Mouse (Mus musculus) lung, postnatal 0 days (tissue): ENCODE data around the gene Lrp11. TPM values are rescaled to one million over a fixed set of nuclear protein-coding genes. Genes with fewer than 3 reads are reported as not detected.
"Not testable (repeated sequence)": the region's sequence is repeated elsewhere in the genome, so short reads cannot be mapped to it uniquely, and the experiment has no call there.

ENCODE experiments used
- ATAC-seq: fragments of 200-750 bp; cut with Nextera tagmentation; 2 replicates; pipeline ENCODE4 v1.8.0; 2017; ENCODE audit warnings: moderate library complexity
- DNase-seq: peaks from one replicate; pipeline ENCODE4 v3.0.0-alpha.2; 2016; ENCODE audit warnings: low spot score
- H3K27ac ChIP-seq: fragments of 300-500 bp; sonication (generic); 2 replicates; pipeline ENCODE4 v1.5.1; 2014; ENCODE audit warnings: antibody characterized with exemption, mild to moderate bottlenecking, low read length, mixed read lengths
- H3K27me3 ChIP-seq: fragments of 300-500 bp; sonication (generic); replicated peaks from 2 replicates; pipeline ENCODE4 v1.6.1; 2014; ENCODE audit warnings: low read length, mixed read lengths; ENCODE audit not compliant: insufficient read depth
- H3K36me3 ChIP-seq: fragments of 300-500 bp; sonication (generic); 2 replicates; pipeline ENCODE4 v1.6.1; 2014; ENCODE audit warnings: low read length, mixed read lengths; ENCODE audit not compliant: insufficient read depth
- H3K4me1 ChIP-seq: fragments of 300-500 bp; sonication (generic); 2 replicates; pipeline ENCODE4 v1.6.1; 2014; ENCODE audit warnings: antibody characterized with exemption, low read depth, low read length, mixed read lengths; ENCODE audit not compliant: insufficient read depth
- H3K4me2 ChIP-seq: fragments of 300-500 bp; sonication (generic); replicated peaks from 2 replicates; pipeline ENCODE4 v1.6.1; 2014; ENCODE audit warnings: low read depth, mild to moderate bottlenecking, low read length, moderate library complexity, mixed read lengths
- H3K4me3 ChIP-seq: fragments of 300-500 bp; sonication (generic); 2 replicates; pipeline ENCODE4 v1.5.1; 2014; ENCODE audit warnings: low read depth, low read length
- H3K9ac ChIP-seq: fragments of 300-500 bp; sonication (generic); replicated peaks from 2 replicates; pipeline ENCODE4 v1.6.1; 2014; ENCODE audit warnings: low read depth, mild to moderate bottlenecking
- H3K9me3 ChIP-seq: fragments of 300-500 bp; sonication (generic); 2 replicates; pipeline ENCODE4 v1.6.1; 2016; ENCODE audit warnings: low read length, mixed read lengths
- CTCF ChIP-seq: IDR thresholded peaks from 2 replicates; pipeline ENCODE4 v1.5.1; 2016; ENCODE audit warnings: antibody characterized with exemption, mild to moderate bottlenecking
- EP300 ChIP-seq: IDR thresholded peaks from 2 replicates; pipeline ENCODE4 v1.6.1; 2016; ENCODE audit warnings: antibody characterized with exemption, mild to moderate bottlenecking, control low read depth
- WGBS: fragments of 180-500 bp; shearing (Covaris S2); extraction: QIAGEN DNeasy Blood & Tissue Kit; methylation state at CpG from one replicate; pipeline ENCODE4 v1.1.7; 2014; 5-methylcytosine and 5-hydroxymethylcytosine counted together
- polyA plus RNA-seq: library from polyadenylated mRNA; unstranded; fragments of >200 nt; fragmentation: Nextera tagmentation; extraction: Ambion mirVana; gene quantifications from 2 replicates; pipeline ENCODE4 v1.2.1, GENCODE M21; 2015

Gene Lrp11
- polyA plus RNA-seq, 1 experiment from 2014 or later, result 1.8 TPM

GRCm38 (mm10) chr10:7606437-7606836 is 16.8 kb downstream of the Lrp11 start:
- 56% methylated on average over 2 of the region's 2 CpGs for WGBS
- TF ChIP-seq EP300 (no peak), CTCF (no peak)
- no peak overlapping the region for H3K9ac ChIP-seq
- no peak for ATAC-seq
- no peak for DNase-seq
- no peak overlapping the region for H3K27ac ChIP-seq
- no peaks in the 10 kb centered on the region for H3K4me1 ChIP-seq
- H3K4me2 ChIP-seq, result no peak overlapping the region
- no peak overlapping the region for H3K4me3 ChIP-seq
- no peaks in the 10 kb centered on the region for H3K9me3 ChIP-seq
- H3K27me3 ChIP-seq, result no peaks in the 10 kb centered on the region
- no peaks in the 10 kb centered on the region for H3K36me3 ChIP-seq

- Histone ChIP-seq H3K27me3 (no peaks in the 10 kb centered on the region), H3K9ac (no peak overlapping the region), H3K4me1 (no peaks in the 10 kb centered on the region), H3K9me3 (no peaks in the 10 kb centered on the region), H3K36me3 (no peaks in the 10 kb centered on the region), H3K27ac (no peak overlapping the region), H3K4me2 (no peak overlapping the region), H3K4me3 (no peak overlapping the region)
- DNase-seq (no peak), ATAC-seq (no peak)
- TF ChIP-seq CTCF (no peak), EP300 (no peak)
- WGBS, result 86% methylated on average over 17 of the region's 17 CpGs
These were observed 19.0 kb downstream of the Lrp11 start for GRCm38 (mm10) chr10:7608611-7609010.

GRCm38 (mm10) chr10:7611647-7612046 is 22.0 kb downstream of the Lrp11 start:
- no peak overlapping the region for H3K4me2 ChIP-seq
- ATAC-seq (no peak), DNase-seq (no peak)
- WGBS, result 71% methylated on average over 6 of the region's 6 CpGs
- TF ChIP-seq EP300 (no peak), CTCF (no peak)
- H3K9ac ChIP-seq, result no peak overlapping the region
- no peaks in the 10 kb centered on the region for H3K9me3 ChIP-seq
- no peak overlapping the region for H3K27ac ChIP-seq
- H3K36me3 ChIP-seq, result no peaks in the 10 kb centered on the region
- no peaks in the 10 kb centered on the region for H3K27me3 ChIP-seq
- no peaks in the 10 kb centered on the region for H3K4me1 ChIP-seq
- H3K4me3 ChIP-seq, result no peak overlapping the region

DNA sequence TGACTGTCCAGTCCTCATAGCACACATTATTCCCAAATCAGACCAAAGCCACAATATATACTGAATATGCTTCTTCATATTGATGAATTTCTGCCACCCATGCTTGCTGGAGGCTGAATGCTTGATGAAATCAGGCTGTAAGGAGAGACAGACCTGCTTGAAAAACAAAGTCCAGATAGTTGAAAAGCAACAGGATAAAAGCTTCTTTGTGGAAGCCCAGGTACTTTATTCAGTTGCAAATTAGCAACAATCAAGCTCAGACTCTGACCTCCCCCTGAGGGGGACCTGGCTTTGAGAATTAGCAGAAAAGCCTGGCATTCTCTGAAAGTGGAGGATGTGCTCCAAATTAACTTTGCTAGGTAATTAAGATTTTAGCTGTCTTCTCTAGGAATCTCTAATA is 22.6 kb downstream of the Lrp11 start:
- not testable (repeated sequence) for DNase-seq, H3K27ac ChIP-seq, H3K4me3 ChIP-seq, H3K9me3 ChIP-seq, H3K36me3 ChIP-seq, H3K4me2 ChIP-seq, ATAC-seq, H3K4me1 ChIP-seq, H3K9ac ChIP-seq, H3K27me3 ChIP-seq

GRCm38 (mm10) chr10:7614834-7615233 is 25.2 kb downstream of the Lrp11 start:
- Histone ChIP-seq H3K9me3 (no peaks in the 10 kb centered on the region), H3K27me3 (no peaks in the 10 kb centered on the region), H3K36me3 (no peaks in the 10 kb centered on the region), H3K27ac (no peak overlapping the region), H3K4me1 (no peaks in the 10 kb centered on the region), H3K4me3 (no peak overlapping the region), H3K9ac (no peak overlapping the region), H3K4me2 (no peak overlapping the region)
- DNase-seq (no peak), ATAC-seq (no peak)
- TF ChIP-seq EP300 (no peak), CTCF (no peak)
- WGBS, result 93% methylated on average over 8 of the region's 8 CpGs

- H3K27ac ChIP-seq, H3K9ac ChIP-seq, H3K36me3 ChIP-seq, H3K27me3 ChIP-seq, H3K4me3 ChIP-seq, ATAC-seq, H3K9me3 ChIP-seq, DNase-seq, H3K4me2 ChIP-seq, H3K4me1 ChIP-seq: not testable (repeated sequence)
- 88% methylated on average over 9 of the region's 11 CpGs for WGBS
These were observed 27.5 kb downstream of the Lrp11 start for GRCm38 (mm10) chr10:7617146-7617545.

DNA sequence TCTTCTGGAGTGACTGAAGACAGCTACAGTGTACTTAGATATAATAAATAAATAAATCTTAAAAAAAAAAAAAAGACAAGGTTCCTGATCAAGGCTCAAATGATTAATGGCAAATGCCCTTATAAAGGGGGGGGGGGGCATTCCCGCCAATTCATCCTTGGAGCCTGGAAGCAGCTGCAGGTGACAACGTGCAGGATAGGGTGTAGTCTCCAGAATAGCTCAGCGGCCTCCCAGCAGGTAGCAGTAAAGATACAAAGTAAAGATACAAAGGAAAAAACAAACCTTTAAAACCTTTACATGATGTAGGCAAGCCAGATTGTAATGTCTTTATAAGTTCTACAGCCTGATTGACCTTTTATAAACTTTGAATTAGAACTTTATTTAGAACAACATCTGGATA is 28.0 kb downstream of the Lrp11 start:
- H3K27me3 ChIP-seq, H3K27ac ChIP-seq, H3K9me3 ChIP-seq, H3K36me3 ChIP-seq, H3K4me3 ChIP-seq, H3K9ac ChIP-seq, ATAC-seq, H3K4me2 ChIP-seq, H3K4me1 ChIP-seq, DNase-seq: not testable (repeated sequence)
- WGBS, result 77% methylated on average over 3 of the region's 3 CpGs
